Mouse (Mus musculus): ENCODE measurements around the gene Znhit3. TPM values are rescaled to one million over a fixed set of nuclear protein-coding genes. Genes with fewer than 3 reads are reported as not detected.

The Znhit3 gene
- polyA plus RNA-seq, 1 experiment from 2014 or later, result 66.5 TPM

Small RNAs within 50 kb of the gene (microRNA-seq; reads per million reads assigned to microRNA genes)
- not detected for gene Gm23564

Other genes with a start within 250 kb of the Znhit3 start
- 9.4 and 10.7 TPM in 2 replicates for gene Mrm1, start 96.9 kb downstream of the Znhit3 start, polyA plus RNA-seq (2016; fragmentation: Nextera tagmentation; extraction: Ambion mirVana)
- gene Dhrs11, start 87.4 kb downstream of the Znhit3 start, polyA plus RNA-seq (2016; fragmentation: Nextera tagmentation; extraction: Ambion mirVana), result 9.8 and 12.3 TPM in 2 replicates
- gene Ggnbp2, start 45.5 kb downstream of the Znhit3 start, polyA plus RNA-seq (2016; fragmentation: Nextera tagmentation; extraction: Ambion mirVana), result 69.5 and 72.6 TPM in 2 replicates
- 9.3 and 12.2 TPM in 2 replicates for gene Myo19, start 36.2 kb downstream of the Znhit3 start, polyA plus RNA-seq (2016; fragmentation: Nextera tagmentation; extraction: Ambion mirVana)
- gene Pigw, start 36.1 kb downstream of the Znhit3 start, polyA plus RNA-seq (2016; fragmentation: Nextera tagmentation; extraction: Ambion mirVana), result 2.0 and 2.4 TPM in 2 replicates
- 0.33 TPM in 1 of 2 replicates, not detected in the other for gene Car4, start 41.4 kb upstream of the Znhit3 start, polyA plus RNA-seq (2016; fragmentation: Nextera tagmentation; extraction: Ambion mirVana)
- gene Usp32, start 223.8 kb upstream of the Znhit3 start, polyA plus RNA-seq (2016; fragmentation: Nextera tagmentation; extraction: Ambion mirVana), result 5.0 and 5.2 TPM in 2 replicates